Mouse (Mus musculus): ENCODE results near the gene Hist1h4f.
A peak's percentile ranks its signal among the peaks of the same experiment; 100 is the strongest.

DNA sequence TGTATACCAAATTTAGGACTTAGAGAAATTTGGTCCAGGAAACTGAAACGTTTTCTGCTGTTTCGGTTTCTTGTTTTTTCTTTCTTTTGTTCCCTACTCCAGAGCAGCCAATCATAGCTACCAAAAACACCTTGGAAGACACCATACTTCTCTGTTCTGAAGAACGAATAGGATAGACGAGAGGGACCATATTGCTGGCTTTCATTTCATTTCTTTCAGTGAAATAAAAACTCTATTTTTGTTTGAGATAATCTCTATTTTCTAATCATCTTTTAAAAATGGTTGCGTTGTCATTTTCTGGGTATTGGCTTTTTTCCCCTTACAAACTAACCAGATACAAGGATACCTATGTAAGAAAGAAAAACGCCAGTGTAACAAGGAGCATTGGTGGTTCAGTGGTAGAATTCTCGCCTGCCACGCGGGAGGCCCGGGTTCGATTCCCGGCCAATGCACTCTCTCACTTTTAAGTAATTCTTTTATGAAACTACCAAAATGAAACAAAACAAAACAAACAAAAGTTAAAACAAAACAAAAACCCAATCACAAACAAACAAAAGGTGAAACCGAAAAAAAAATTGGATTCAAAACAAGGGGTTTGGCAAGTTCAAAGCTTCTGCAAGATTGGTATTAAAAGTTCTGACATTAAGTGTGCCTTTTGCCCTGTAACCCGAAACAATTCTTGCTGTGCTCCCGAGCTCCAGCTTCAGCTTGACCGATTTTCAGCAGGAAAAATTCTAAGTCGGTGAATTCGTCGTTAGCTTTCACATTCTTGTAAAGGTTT is 34.4 kb downstream of the Hist1h4f start:
- TF ChIP-seq CTCF (IDR thresholded peaks at IDR 0.05; ENCODE audit: low read depth) (no peak), EP300 (IDR thresholded peaks at IDR 0.05; ENCODE audit: low read depth) (peak; percentile 5; the same call in 1 of the 2 replicates)

Measured in liver, postnatal 0 days (tissue).